Mouse (Mus musculus): ENCODE data around the gene Cyp2w1. TPM values are rescaled to one million over a fixed set of nuclear protein-coding genes. Genes with fewer than 3 reads are reported as not detected.

Cyp2w1 gene
- 0.07 TPM in 1 of 2 replicates, not detected in the other for polyA plus RNA-seq (2012; rRNA removed)

DNA sequence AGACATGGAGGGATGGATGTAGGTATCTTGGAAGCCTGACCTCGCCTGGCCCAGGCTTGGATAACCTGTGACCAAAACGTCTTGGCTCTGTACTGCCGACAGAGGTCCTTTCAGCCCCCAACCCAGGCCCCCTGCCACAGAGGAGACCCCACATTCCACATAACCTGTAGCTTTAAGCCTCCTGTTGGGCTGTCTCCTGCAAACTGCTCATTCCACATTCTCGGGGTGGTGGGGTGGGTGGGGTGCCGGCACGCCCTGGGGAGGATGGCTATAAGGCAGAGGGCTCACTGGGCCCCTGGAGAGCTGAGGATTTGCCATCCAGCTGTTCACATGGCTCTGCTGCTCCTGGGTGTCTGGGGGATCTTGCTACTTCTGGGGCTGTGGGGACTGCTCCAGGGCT, at the start of gene Cyp2w1:
Gene Cyp2w1 (plus strand): TSS at position 301 of the 400 bp plus-strand sequence.
- Histone ChIP-seq H3K4me3 (ENCODE audit: control insufficient read depth, low read depth, low read length) (no peak within 1 kb of the TSS), H3K27ac (ENCODE audit: control insufficient read depth, insufficient read depth, low read depth, low read length) (no peak within 1 kb of the TSS), H3K4me1 (ENCODE audit: control insufficient read depth, insufficient read depth, low read length) (no peaks in the 10 kb centered on the region; the same call in 1 of the 2 replicates), H3K27me3 (ENCODE audit: control insufficient read depth, insufficient read depth, low read length) (no peaks in the 10 kb centered on the region), H3K36me3 (ENCODE audit: control insufficient read depth, insufficient read depth, low read length) (no peaks in the 10 kb centered on the region)
- TF ChIP-seq POLR2A (IDR thresholded peaks at IDR 0.05; ENCODE audit: control insufficient read depth, low read depth, low read length) (no peak), CTCF (IDR thresholded peaks at IDR 0.05; ENCODE audit: control insufficient read depth, insufficient read depth, insufficient replicate concordance, low read depth, low read length) (no peak)

DNA sequence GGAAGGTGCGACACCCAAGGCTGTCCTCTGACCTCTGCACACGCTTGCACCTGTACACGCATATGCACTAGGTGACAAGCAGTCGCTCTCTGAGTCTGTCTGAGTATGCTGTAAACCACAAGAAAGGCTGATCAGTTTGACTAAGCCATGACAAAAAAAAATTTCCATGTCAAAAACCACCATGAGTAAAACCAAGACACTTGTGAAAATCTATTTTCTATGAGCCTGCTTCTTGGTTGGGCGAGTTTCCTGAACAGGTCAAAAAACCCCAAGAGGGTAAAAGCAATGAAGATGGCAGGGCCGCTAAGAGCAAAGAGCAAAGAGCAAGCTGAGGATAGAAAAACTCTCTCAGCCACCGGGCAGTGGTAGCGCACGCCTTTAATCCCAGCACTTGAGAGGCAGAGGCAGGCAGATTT, 48.8 kb upstream of the Cyp2w1 start:
- H3K4me1 ChIP-seq (ENCODE audit: control insufficient read depth, insufficient read depth, low read length): peaks cover 12% of the 10 kb centered on the region
- TF ChIP-seq CTCF (IDR thresholded peaks at IDR 0.05; ENCODE audit: control insufficient read depth, insufficient read depth, insufficient replicate concordance, low read depth, low read length) (no peak), POLR2A (IDR thresholded peaks at IDR 0.05; ENCODE audit: control insufficient read depth, low read depth, low read length) (no peak)
- H3K27me3 ChIP-seq (ENCODE audit: control insufficient read depth, insufficient read depth, low read length): no peaks in the 10 kb centered on the region
- H3K4me3 ChIP-seq (ENCODE audit: control insufficient read depth, low read depth, low read length): no peak overlapping the region
- H3K27ac ChIP-seq (ENCODE audit: control insufficient read depth, insufficient read depth, low read depth, low read length): no peak overlapping the region
- no peaks in the 10 kb centered on the region for H3K36me3 ChIP-seq (ENCODE audit: control insufficient read depth, insufficient read depth, low read length)

DNA sequence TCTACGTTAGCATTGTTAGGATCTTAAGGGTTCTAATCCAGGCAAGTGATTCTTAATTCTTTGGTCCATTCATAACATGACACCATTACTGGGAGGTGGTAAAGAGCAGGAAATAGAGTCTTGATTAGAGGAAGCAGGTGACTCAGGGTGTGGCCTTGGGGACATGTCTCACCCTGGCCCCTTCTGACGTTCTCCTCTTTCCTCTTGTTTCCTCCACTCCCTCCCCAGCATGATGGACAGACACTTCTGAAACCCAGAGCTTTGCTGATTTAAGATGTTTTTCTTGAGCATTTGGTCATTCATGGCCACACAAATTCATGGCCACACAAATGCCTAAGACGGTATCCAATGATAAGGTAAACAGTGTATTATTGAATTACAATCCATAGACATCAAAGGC, 42.5 kb upstream of the Cyp2w1 start:
- H3K27me3 ChIP-seq (ENCODE audit: control insufficient read depth, insufficient read depth, low read length): no peaks in the 10 kb centered on the region
- peaks cover 12% of the 10 kb centered on the region for H3K4me1 ChIP-seq (ENCODE audit: control insufficient read depth, insufficient read depth, low read length)
- no peaks in the 10 kb centered on the region for H3K36me3 ChIP-seq (ENCODE audit: control insufficient read depth, insufficient read depth, low read length)
- no peak overlapping the region for H3K27ac ChIP-seq (ENCODE audit: control insufficient read depth, insufficient read depth, low read depth, low read length)
- TF ChIP-seq POLR2A (IDR thresholded peaks at IDR 0.05; ENCODE audit: control insufficient read depth, low read depth, low read length) (no peak), CTCF (IDR thresholded peaks at IDR 0.05; ENCODE audit: control insufficient read depth, insufficient read depth, insufficient replicate concordance, low read depth, low read length) (no peak)
- no peak overlapping the region for H3K4me3 ChIP-seq (ENCODE audit: control insufficient read depth, low read depth, low read length)

DNA sequence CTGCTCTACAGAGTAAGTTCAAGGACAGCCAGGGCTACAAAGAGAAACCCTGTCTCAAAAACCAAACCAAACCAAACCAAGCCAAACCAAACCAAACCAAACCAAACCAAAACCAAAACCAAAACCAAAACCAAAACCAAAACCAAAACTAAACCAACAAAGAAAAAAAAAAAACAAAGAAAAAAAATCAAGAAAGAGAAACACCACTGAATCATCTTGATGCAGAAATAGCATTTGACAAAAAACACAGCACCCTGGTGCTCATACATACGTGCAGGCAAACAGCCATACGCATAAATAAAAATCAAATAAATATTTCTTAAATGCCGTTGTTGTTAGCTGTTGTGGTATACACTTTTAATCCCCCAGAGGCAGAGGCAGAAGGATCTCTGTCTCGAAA, 41.9 kb upstream of the Cyp2w1 start:
- Histone ChIP-seq H3K36me3 (ENCODE audit: control insufficient read depth, insufficient read depth, low read length) (no peaks in the 10 kb centered on the region), H3K27me3 (ENCODE audit: control insufficient read depth, insufficient read depth, low read length) (no peaks in the 10 kb centered on the region), H3K27ac (ENCODE audit: control insufficient read depth, insufficient read depth, low read depth, low read length) (no peak overlapping the region), H3K4me1 (ENCODE audit: control insufficient read depth, insufficient read depth, low read length) (peaks cover 12% of the 10 kb centered on the region), H3K4me3 (ENCODE audit: control insufficient read depth, low read depth, low read length) (no peak overlapping the region)
- TF ChIP-seq CTCF (IDR thresholded peaks at IDR 0.05; ENCODE audit: control insufficient read depth, insufficient read depth, insufficient replicate concordance, low read depth, low read length): no peak
- TF ChIP-seq POLR2A (IDR thresholded peaks at IDR 0.05; ENCODE audit: control insufficient read depth, low read depth, low read length): no peak

DNA sequence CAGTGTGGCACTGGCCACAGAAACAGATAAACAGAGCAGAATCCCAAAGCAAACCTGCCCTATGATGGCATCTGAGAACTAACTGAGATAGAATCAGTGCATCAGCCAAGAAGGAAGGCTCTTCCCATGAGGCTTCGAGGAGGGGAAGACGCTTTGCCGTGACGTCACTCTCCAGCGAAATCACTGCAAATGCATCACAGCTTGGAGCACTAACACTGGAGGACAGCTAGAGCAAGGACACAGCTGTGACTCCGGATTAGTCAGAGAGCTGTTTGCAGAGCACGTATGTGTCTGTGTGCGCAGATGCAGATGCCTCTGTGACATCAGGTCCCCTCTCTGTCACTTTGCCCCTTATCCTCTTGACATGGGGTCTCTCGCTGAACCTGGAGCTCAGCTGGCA, 40.6 kb upstream of the Cyp2w1 start:
- TF ChIP-seq CTCF (IDR thresholded peaks at IDR 0.05; ENCODE audit: control insufficient read depth, insufficient read depth, insufficient replicate concordance, low read depth, low read length): no peak
- TF ChIP-seq POLR2A (IDR thresholded peaks at IDR 0.05; ENCODE audit: control insufficient read depth, low read depth, low read length): no peak

DNA sequence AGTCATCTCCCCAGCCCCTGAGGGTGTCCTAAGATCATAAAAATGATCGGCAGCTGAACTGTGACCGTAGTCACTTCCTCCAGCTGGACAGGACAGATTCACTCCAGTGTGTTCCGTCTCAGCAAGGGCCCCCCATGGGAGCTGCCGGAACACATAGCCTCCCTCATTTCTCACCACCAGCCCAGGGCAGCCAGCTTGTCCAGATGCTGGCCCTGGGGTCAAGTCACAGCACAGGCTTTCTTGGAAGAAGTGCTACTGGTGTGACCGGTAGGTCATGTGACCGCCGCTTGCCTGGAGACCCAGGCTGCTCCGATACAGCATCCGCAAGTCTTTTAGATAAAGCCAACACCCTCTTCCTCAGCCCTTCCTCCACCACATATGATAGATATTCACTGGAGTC, 38.9 kb upstream of the Cyp2w1 start:
- H3K27ac ChIP-seq (ENCODE audit: control insufficient read depth, insufficient read depth, low read depth, low read length): no peak overlapping the region
- H3K4me3 ChIP-seq (ENCODE audit: control insufficient read depth, low read depth, low read length): no peak overlapping the region
- H3K4me1 ChIP-seq (ENCODE audit: control insufficient read depth, insufficient read depth, low read length): peaks cover 5% of the 10 kb centered on the region; the same call in 1 of the 2 replicates
- no peaks in the 10 kb centered on the region for H3K27me3 ChIP-seq (ENCODE audit: control insufficient read depth, insufficient read depth, low read length)
- H3K36me3 ChIP-seq (ENCODE audit: control insufficient read depth, insufficient read depth, low read length): no peaks in the 10 kb centered on the region
- TF ChIP-seq CTCF (IDR thresholded peaks at IDR 0.05; ENCODE audit: control insufficient read depth, insufficient read depth, insufficient replicate concordance, low read depth, low read length) (no peak), POLR2A (IDR thresholded peaks at IDR 0.05; ENCODE audit: control insufficient read depth, low read depth, low read length) (no peak)

More for the DNA sequence above, 40.6 kb upstream of the Cyp2w1 start:
- H3K4me3 ChIP-seq (ENCODE audit: control insufficient read depth, low read depth, low read length): no peak overlapping the region
- H3K27ac ChIP-seq (ENCODE audit: control insufficient read depth, insufficient read depth, low read depth, low read length): no peak overlapping the region
- H3K36me3 ChIP-seq (ENCODE audit: control insufficient read depth, insufficient read depth, low read length): no peaks in the 10 kb centered on the region
- peaks cover 7% of the 10 kb centered on the region for H3K4me1 ChIP-seq (ENCODE audit: control insufficient read depth, insufficient read depth, low read length)
- no peaks in the 10 kb centered on the region for H3K27me3 ChIP-seq (ENCODE audit: control insufficient read depth, insufficient read depth, low read length)

DNA sequence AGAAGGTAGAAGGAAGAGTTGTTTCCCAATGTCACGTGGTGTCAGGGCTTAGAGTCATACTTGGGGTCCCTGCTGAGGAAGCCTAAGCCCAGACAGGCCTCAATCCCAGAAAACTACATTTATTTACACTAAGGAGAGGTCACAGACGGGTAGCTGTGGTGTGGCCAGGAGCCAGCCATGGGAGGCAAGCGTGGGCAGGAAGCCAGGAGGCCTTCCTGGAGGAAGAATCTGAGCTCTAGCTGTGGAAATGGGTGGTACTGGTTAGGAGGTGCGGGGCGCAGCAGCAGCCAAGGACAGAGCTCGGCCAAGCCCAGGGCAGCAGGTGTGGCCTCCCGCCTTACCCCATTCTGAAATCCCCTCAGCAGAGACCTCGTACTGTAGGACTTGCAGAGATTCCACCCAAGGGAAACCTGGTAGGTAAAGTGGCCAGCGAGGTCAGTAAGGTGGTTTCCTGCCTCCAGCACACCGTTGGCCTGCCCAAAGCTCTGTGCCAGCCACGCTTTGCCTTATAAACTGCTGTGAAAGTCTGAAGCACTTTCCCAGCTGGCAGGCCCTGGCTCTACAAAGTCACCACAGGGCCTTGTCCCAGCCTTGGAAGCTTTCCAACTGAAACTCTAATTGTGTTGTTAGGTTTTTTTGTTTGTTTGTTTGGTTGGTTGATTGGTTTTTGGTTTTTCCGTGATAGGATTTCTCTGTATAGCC, 37.3 kb upstream of the Cyp2w1 start:
- Histone ChIP-seq H3K4me1 (ENCODE audit: control insufficient read depth, insufficient read depth, low read length) (peaks cover 5% of the 10 kb centered on the region; the same call in 1 of the 2 replicates), H3K27ac (ENCODE audit: control insufficient read depth, insufficient read depth, low read depth, low read length) (no peak overlapping the region), H3K27me3 (ENCODE audit: control insufficient read depth, insufficient read depth, low read length) (no peaks in the 10 kb centered on the region), H3K36me3 (ENCODE audit: control insufficient read depth, insufficient read depth, low read length) (no peaks in the 10 kb centered on the region), H3K4me3 (ENCODE audit: control insufficient read depth, low read depth, low read length) (no peak overlapping the region)
- TF ChIP-seq POLR2A (IDR thresholded peaks at IDR 0.05; ENCODE audit: control insufficient read depth, low read depth, low read length): no peak
- TF ChIP-seq CTCF (IDR thresholded peaks at IDR 0.05; ENCODE audit: control insufficient read depth, insufficient read depth, insufficient replicate concordance, low read depth, low read length): no peak

Measured in testis, adult 2 months (tissue).